Mouse (Mus musculus): ENCODE data around the gene 1810013L24Rik. TPM values are rescaled to one million over a fixed set of nuclear protein-coding genes. Genes with fewer than 3 reads are reported as not detected.
"Not testable (repeated sequence)": the region's sequence is repeated elsewhere in the genome, so short reads cannot be mapped to it uniquely, and the experiment has no call there.

The 1810013L24Rik gene
- polyA plus RNA-seq, 1 experiment from 2014 or later = 20.5 TPM

DNA sequence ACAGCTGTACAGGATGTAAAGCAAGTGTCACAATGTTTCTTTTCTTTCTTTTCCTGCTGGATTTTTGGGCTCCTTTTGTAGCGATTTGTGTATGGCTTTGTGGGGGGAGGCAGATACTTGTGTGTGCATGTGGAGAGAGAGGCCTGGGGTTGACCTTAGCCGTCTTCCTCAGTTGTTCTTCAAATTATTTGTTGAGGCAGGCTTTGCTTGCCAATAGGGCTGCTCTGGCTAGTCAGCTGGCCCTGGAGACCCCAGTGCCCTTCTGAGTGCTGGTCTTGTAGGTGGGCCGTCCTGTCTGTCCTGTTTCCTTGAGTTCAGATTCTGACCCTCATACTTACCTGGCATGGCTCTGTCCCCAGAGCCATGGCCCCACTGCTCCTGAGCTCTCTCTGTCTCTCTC is 42.6 kb downstream of the 1810013L24Rik start:
- 88% methylated on average over 3 of the region's 3 CpGs for WGBS
- H3K27me3 ChIP-seq (ENCODE audit: low read depth, poor library complexity, severe bottlenecking) = no peaks in the 10 kb centered on the region
- no peak for DNase-seq (ENCODE audit: low spot score)
- H3K4me1 ChIP-seq = no peaks in the 10 kb centered on the region
- H3K4me3 ChIP-seq = no peak overlapping the region
- no peak overlapping the region for H3K27ac ChIP-seq
- H3K36me3 ChIP-seq = no peaks in the 10 kb centered on the region
- H3K9me3 ChIP-seq (replicated peaks) = no peaks in the 10 kb centered on the region

DNA sequence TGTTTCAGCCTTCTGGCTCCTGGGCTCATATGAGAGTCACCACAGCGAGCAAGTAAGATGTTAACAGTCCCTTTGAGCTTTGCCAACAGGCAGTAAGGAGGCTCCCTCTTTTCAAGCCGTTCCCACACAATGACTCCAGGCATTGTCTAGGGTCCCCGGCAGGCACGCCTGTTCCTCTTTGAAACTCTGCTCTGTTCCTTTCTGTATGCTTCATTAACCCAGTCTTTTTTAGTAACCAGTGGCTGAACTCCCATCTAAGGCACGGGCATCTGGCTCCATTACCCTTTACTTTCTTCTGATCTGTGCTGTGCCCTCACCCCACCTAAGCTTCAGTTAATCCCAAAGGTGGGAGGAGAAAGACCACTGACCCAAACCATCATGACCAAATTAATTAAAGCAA is 50.2 kb downstream of the 1810013L24Rik start:
- Histone ChIP-seq H3K27me3 (ENCODE audit: low read depth, poor library complexity, severe bottlenecking) (no peaks in the 10 kb centered on the region), H3K4me1 (no peaks in the 10 kb centered on the region), H3K27ac (no peak overlapping the region), H3K36me3 (no peaks in the 10 kb centered on the region), H3K9me3 (replicated peaks) (no peaks in the 10 kb centered on the region), H3K4me3 (no peak overlapping the region)
- DNase-seq (ENCODE audit: low spot score) = no peak
- 76% methylated on average over 5 of the region's 5 CpGs for WGBS

DNA sequence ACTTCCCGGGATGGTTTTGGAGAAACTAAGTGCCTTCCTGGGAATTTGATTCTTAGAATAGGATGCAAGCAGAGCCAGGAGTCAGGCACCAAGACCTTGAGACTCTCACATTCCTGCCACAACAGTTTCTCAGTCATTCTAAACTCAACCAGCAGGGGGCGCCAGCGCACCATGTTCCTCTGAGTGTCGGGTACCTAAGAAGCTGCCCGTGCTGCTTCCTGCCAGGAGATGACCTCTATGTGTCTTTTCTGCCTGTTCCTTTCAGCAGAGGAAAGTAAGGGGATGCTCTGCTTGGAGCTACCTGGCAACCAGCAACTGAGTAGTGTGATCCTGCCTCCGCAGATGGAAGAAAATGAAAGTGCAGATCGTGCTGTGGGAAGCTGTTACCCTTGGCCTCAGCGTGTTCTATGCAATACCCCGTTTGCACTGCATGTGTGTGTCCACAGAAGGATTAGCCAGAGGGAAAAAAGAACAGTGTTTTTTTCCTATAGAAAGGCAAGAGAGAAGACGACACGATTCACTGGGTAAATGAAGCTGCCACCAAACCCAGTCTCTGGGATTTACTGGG is 53.9 kb downstream of the 1810013L24Rik start:
- Histone ChIP-seq H3K27ac (no peak overlapping the region), H3K36me3 (no peaks in the 10 kb centered on the region), H3K4me1 (no peaks in the 10 kb centered on the region), H3K4me3 (no peak overlapping the region), H3K9me3 (replicated peaks) (no peaks in the 10 kb centered on the region), H3K27me3 (ENCODE audit: low read depth, poor library complexity, severe bottlenecking) (no peaks in the 10 kb centered on the region)
- 47% methylated on average over 11 of the region's 11 CpGs for WGBS
- DNase-seq (ENCODE audit: low spot score) = peak; percentile 90

DNA sequence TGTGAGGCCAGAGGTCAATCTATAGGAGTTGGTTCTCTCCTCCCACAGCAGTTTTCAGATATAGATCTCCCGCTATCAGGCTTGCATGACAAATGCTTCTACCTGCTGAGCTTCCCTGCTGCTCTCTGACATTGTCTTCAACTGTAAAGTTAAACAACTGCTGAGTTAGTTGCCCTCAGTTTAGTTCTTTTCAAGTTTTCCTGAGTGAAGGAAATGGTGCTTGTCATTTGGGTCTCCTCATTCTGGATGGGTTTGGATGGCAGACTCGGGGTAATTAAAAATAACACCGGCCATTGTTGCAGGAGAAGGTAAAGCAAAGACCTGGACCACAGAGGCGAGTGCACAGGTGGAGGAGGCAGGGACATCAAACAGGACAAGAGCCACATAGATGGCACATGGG is 64.3 kb downstream of the 1810013L24Rik start:
- H3K9me3 ChIP-seq (replicated peaks); H3K27ac ChIP-seq; H3K36me3 ChIP-seq; DNase-seq (ENCODE audit: low spot score); H3K4me3 ChIP-seq; H3K4me1 ChIP-seq; H3K27me3 ChIP-seq (ENCODE audit: low read depth, poor library complexity, severe bottlenecking): not testable (repeated sequence)
- whole genome bisulfite sequencing = 45% methylated on average over 4 of the region's 4 CpGs

DNA sequence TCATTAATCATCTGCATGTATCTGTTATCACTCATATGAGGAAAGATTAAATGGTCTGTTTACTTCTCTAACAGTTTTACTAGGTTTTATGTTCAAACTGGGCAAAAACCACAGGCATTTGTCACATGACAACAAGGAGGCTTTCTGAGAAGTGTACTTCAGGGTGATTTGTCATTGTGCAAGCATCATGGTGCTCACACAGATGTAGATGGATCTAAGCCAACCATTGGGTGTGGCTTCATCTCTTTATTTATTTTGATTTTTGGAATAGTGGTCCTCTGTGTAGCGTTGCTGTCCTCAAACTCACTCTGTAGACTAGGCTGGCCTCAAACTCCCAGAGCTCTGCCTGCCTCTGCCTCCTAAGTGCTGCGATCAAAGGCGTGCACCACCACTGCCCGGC is 65.4 kb downstream of the 1810013L24Rik start:
- Histone ChIP-seq H3K27me3 (ENCODE audit: low read depth, poor library complexity, severe bottlenecking) (no peaks in the 10 kb centered on the region), H3K27ac (no peak overlapping the region), H3K9me3 (replicated peaks) (no peaks in the 10 kb centered on the region), H3K4me3 (no peak overlapping the region), H3K4me1 (no peaks in the 10 kb centered on the region), H3K36me3 (no peaks in the 10 kb centered on the region)
- DNase-seq (ENCODE audit: low spot score) = no peak
- 90% methylated on average over 4 of the region's 4 CpGs for WGBS

DNA sequence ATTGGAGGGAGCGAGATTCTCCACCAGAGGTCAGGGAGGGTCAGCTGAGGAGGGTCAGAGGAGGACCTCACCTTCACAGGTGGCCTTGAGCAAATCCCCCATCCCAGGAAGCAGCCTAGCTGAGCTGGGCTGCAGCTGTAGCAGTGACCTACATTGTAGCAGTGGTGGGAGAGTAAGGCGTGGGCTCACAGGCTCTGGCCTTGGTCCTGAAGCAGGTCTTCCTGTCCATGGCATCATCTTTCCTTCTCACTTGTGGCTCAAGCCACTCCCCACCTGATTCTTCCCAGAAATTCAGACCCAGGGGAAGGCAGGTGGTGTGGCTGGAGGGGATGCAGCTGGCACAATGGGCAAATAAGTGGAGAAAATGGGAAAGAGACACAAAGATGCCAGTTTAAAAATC is 76.2 kb downstream of the 1810013L24Rik start:
- WGBS = 18% methylated on average over 2 of the region's 2 CpGs
- H3K9me3 ChIP-seq (replicated peaks); H3K27ac ChIP-seq; H3K4me1 ChIP-seq; H3K27me3 ChIP-seq (ENCODE audit: low read depth, poor library complexity, severe bottlenecking); H3K36me3 ChIP-seq; H3K4me3 ChIP-seq: not testable (repeated sequence)
- peak; percentile 49 for DNase-seq (ENCODE audit: low spot score)

Other genes starting within 250 kb of the 1810013L24Rik start
- gene Pmm2, start 192.4 kb upstream of the 1810013L24Rik start, polyA plus RNA-seq (2016; fragmentation: Nextera tagmentation; extraction: Ambion mirVana) = 54.6 and 61.2 TPM in 2 replicates
- gene Tmem186, start 192.4 kb upstream of the 1810013L24Rik start, polyA plus RNA-seq (2016; fragmentation: Nextera tagmentation; extraction: Ambion mirVana) = 22.9 and 26.0 TPM in 2 replicates
- gene Carhsp1, start 157.9 kb upstream of the 1810013L24Rik start, polyA plus RNA-seq (2016; fragmentation: Nextera tagmentation; extraction: Ambion mirVana) = 152 and 166 TPM in 2 replicates
- gene Gm5767, start 149.3 kb upstream of the 1810013L24Rik start, polyA plus RNA-seq (2016; fragmentation: Nextera tagmentation; extraction: Ambion mirVana) = not detected in 2 replicates
- 28.9 and 32.8 TPM in 2 replicates for gene Usp7, start 37.8 kb upstream of the 1810013L24Rik start, polyA plus RNA-seq (2016; fragmentation: Nextera tagmentation; extraction: Ambion mirVana)